Mouse (Mus musculus) intestine, embryonic 16.5 days (tissue): Measurements from ENCODE around the gene Itpr2. TPM values are rescaled to one million over a fixed set of nuclear protein-coding genes. Genes with fewer than 3 reads are reported as not detected.

Experiments
- ATAC-seq: fragments of 200-750 bp; cut with Nextera tagmentation; 2 replicates; pipeline ENCODE4 v1.8.0; 2017; ENCODE audit warnings: moderate TSS enrichment, moderate library complexity
- H3K27ac ChIP-seq: fragments of 300-500 bp; sonication (generic); 2 replicates; pipeline ENCODE4 v1.5.1; 2014; ENCODE audit warnings: mild to moderate bottlenecking, low read length
- H3K27me3 ChIP-seq: fragments of 300-500 bp; sonication (generic); replicated peaks from 2 replicates; pipeline ENCODE4 v1.6.1; 2014; ENCODE audit warnings: low read length, control low read depth, mixed read lengths; ENCODE audit not compliant: control insufficient read depth, insufficient read depth
- H3K36me3 ChIP-seq: fragments of 300-500 bp; sonication (generic); 2 replicates; pipeline ENCODE4 v1.6.1; 2014; ENCODE audit warnings: low read length, control low read depth; ENCODE audit not compliant: control insufficient read depth, insufficient read depth
- H3K4me1 ChIP-seq: fragments of 300-500 bp; sonication (generic); 2 replicates; pipeline ENCODE4 v1.6.1; 2014; ENCODE audit warnings: low read length, control low read depth, mixed read lengths; ENCODE audit not compliant: control insufficient read depth, insufficient read depth
- H3K4me2 ChIP-seq: fragments of 300-500 bp; sonication (generic); 2 replicates; pipeline ENCODE4 v1.6.1; 2014; ENCODE audit warnings: low read depth, low read length, control low read depth
- H3K4me3 ChIP-seq: fragments of 300-500 bp; sonication (generic); 2 replicates; pipeline ENCODE4 v1.5.1; 2014; ENCODE audit warnings: mild to moderate bottlenecking, low read length
- H3K9ac ChIP-seq: fragments of 300-500 bp; sonication (generic); 2 replicates; pipeline ENCODE4 v1.6.1; 2014; ENCODE audit warnings: low read depth, low read length
- H3K9me3 ChIP-seq: fragments of 300-500 bp; sonication (generic); 2 replicates; pipeline ENCODE4 v1.6.1; 2016; ENCODE audit warnings: low read length, control low read depth; ENCODE audit not compliant: control insufficient read depth
- WGBS: fragments of 180-500 bp; shearing (Covaris S2); extraction: QIAGEN DNeasy Blood & Tissue Kit; methylation state at CpG from one replicate; pipeline ENCODE4 v1.1.7; 2014; 5-methylcytosine and 5-hydroxymethylcytosine counted together
- polyA plus RNA-seq: library from polyadenylated mRNA; unstranded; fragments of >200 nt; fragmentation: Nextera tagmentation; extraction: Ambion mirVana; gene quantifications from 2 replicates; pipeline ENCODE4 v1.2.1, GENCODE M21; 2015

Gene Itpr2
- 7.5 and 8.5 TPM in 2 replicates for polyA plus RNA-seq

DNA sequence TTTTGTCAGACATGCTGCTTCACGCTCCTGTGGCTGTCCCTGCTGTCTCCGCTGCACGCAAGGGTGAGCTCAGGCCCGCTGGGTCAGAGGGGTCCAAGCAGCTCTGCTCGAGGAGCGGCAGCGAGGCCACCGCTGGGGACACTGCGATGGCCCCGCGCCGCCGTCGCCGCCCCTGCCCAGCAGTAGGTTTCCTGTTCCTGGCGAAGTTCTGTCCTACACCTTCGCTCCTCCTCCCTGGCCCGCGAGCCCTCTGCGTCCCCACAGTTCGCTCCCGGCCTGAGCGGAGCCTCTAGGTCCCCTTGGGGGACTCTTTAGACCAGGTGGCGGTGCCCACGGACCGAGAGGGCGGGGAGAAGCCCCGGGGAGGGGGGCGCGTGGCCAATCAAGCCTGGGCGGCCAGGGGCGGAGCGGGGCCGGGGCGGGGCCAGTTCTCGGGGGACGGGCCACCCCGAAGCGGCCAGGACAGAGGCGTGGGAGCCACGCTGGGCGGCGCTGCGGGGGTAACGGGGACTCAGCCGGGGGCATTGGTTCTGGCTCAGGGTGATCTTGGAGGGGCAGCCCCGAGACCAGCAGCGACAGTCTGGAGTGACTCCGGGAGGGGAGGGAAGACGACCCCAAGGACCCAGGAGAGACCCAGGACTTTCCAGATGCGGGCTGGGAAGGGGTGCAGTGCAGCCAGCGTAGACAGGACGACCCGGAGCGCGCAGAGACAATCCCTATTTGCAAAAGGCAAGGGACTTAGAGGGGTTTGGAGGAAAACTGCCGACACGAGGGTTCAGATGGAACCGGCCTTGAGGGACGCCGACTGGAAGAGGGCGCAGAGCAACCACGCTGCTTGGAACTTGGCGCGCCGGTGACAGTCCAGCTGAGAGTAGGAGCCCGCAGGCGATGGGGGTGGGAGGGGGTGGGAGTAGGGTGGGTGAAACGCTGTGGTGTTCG is at the start of gene Itpr2:
Gene Itpr2, minus strand, starts transcription at position 358 of the 939 bp plus-strand sequence.
- peak within 1 kb of the TSS; percentile 99 for H3K4me2 ChIP-seq
- WGBS = under 1% methylated on average over 67 of the region's 70 CpGs
- peak; percentile 98 for ATAC-seq
- 0 out of 2 replicates have a peak, but pooled peaks cover 2% of the 10 kb centered on the region for H3K27me3 ChIP-seq
- peaks cover 11% of the 10 kb centered on the region; the same call in 1 of the 2 replicates for H3K4me1 ChIP-seq
- no peaks in the 10 kb centered on the region for H3K36me3 ChIP-seq
- peak within 1 kb of the TSS; percentile 84 for H3K4me3 ChIP-seq
- peak within 1 kb of the TSS; percentile 78 for H3K9ac ChIP-seq
- no peaks in the 10 kb centered on the region for H3K9me3 ChIP-seq
- H3K27ac ChIP-seq = peak within 1 kb of the TSS; percentile 66

- ATAC-seq = no peak
- H3K36me3 ChIP-seq = peaks cover 15% of the 10 kb centered on the region
- no peak overlapping the region for H3K4me3 ChIP-seq
- H3K9me3 ChIP-seq = no peaks in the 10 kb centered on the region
- no peak overlapping the region for H3K4me2 ChIP-seq
- no peaks in the 10 kb centered on the region for H3K4me1 ChIP-seq
- H3K9ac ChIP-seq = no peak overlapping the region
- no peaks in the 10 kb centered on the region for H3K27me3 ChIP-seq
- no peak overlapping the region for H3K27ac ChIP-seq
Measured at GRCm38 (mm10) chr6:146551326-146551725, 49.3 kb upstream of the Itpr2 start.

- WGBS = 81% methylated on average over 2 of the region's 2 CpGs
Measured at GRCm38 (mm10) chr6:146550421-146550820, 48.4 kb upstream of the Itpr2 start.

DNA sequence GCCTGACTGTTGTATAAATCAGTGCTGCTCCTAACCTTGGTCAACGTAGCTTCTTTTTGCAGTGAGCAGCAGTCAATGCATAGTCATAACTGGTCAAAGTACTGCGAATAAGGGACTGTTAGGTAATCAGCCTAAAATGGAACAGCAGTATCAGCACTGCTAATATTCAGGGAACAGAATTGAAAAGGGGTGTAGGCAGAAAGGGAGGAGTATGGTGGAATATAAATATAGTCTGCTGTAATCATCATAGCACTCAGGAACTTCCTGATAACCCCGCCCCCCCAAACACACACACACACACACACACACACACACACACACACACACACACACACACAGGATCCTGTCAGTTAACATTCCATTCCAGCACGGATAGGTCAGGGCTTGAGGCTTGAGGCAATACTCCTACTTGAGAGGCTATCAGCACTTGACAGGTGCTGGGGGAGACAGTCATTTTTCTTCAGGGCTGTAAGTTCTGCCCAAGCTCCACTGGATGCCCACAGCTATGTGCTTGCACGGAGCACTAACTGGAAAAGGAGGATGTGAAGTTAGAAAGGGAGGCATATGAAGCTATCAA is 43.4 kb upstream of the Itpr2 start:
- Histone ChIP-seq H3K27ac (no peak overlapping the region), H3K27me3 (no peaks in the 10 kb centered on the region; the same call in 1 of the 2 replicates), H3K36me3 (no peaks in the 10 kb centered on the region; the same call in 1 of the 2 replicates), H3K4me3 (no peak overlapping the region), H3K4me1 (no peaks in the 10 kb centered on the region), H3K9ac (no peak overlapping the region), H3K4me2 (no peak overlapping the region), H3K9me3 (no peaks in the 10 kb centered on the region)
- ATAC-seq = no peak
- WGBS = 75% methylated on average over 5 of the region's 5 CpGs

More at GRCm38 (mm10) chr6:146550421-146550820, 48.4 kb upstream of the Itpr2 start:
- H3K27me3 ChIP-seq = no peaks in the 10 kb centered on the region
- H3K4me3 ChIP-seq = no peak overlapping the region
- peaks cover 8% of the 10 kb centered on the region for H3K36me3 ChIP-seq
- no peaks in the 10 kb centered on the region for H3K4me1 ChIP-seq
- no peak for ATAC-seq
- H3K4me2 ChIP-seq = no peak overlapping the region
- no peaks in the 10 kb centered on the region for H3K9me3 ChIP-seq
- no peak overlapping the region for H3K27ac ChIP-seq
- H3K9ac ChIP-seq = no peak overlapping the region

GRCm38 (mm10) chr6:146544622-146545021 is 42.6 kb upstream of the Itpr2 start:
- no peak overlapping the region for H3K4me2 ChIP-seq
- no peaks in the 10 kb centered on the region; the same call in 1 of the 2 replicates for H3K36me3 ChIP-seq
- WGBS = 77% methylated on average over 1 of the region's 1 CpGs
- H3K4me3 ChIP-seq = no peak overlapping the region
- no peaks in the 10 kb centered on the region for H3K9me3 ChIP-seq
- no peak overlapping the region for H3K27ac ChIP-seq
- no peak overlapping the region for H3K9ac ChIP-seq
- H3K27me3 ChIP-seq = no peaks in the 10 kb centered on the region; the same call in 1 of the 2 replicates
- no peak for ATAC-seq
- no peaks in the 10 kb centered on the region for H3K4me1 ChIP-seq

- 87% methylated on average over 3 of the region's 3 CpGs for WGBS
- H3K4me1 ChIP-seq = no peaks in the 10 kb centered on the region
Measured at GRCm38 (mm10) chr6:146540386-146540785, 38.4 kb upstream of the Itpr2 start.

DNA sequence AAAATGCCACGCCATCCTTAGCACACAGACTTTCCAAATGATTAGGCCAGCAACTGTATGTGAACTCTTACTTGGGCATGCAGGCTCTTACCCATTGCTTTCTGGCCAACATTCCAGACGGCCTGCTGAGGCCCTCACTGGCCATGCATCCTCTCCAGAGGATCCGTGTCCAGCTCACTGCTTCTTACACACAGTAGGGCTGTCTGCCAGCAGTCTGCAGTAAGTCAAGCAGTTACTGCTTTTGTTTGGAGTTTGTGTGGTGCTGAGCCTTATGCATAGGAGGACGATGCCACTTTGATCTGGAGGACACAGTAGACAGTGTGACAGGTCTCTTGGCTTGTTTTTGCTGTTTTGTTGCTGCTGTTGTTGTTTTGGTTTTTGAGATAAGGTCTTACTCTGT is 36.6 kb upstream of the Itpr2 start:
- H3K27me3 ChIP-seq = peaks cover 2% of the 10 kb centered on the region; the same call in 1 of the 2 replicates
- ATAC-seq = no peak
- H3K9me3 ChIP-seq = no peaks in the 10 kb centered on the region
- 60% methylated on average over 4 of the region's 4 CpGs for WGBS
- no peak overlapping the region for H3K4me3 ChIP-seq
- H3K36me3 ChIP-seq = no peaks in the 10 kb centered on the region
- H3K9ac ChIP-seq = no peak overlapping the region
- no peak overlapping the region for H3K4me2 ChIP-seq
- no peaks in the 10 kb centered on the region for H3K4me1 ChIP-seq
- H3K27ac ChIP-seq = no peak overlapping the region

More at GRCm38 (mm10) chr6:146540386-146540785, 38.4 kb upstream of the Itpr2 start:
- no peak overlapping the region for H3K27ac ChIP-seq
- H3K9ac ChIP-seq = no peak overlapping the region
- H3K4me2 ChIP-seq = no peak overlapping the region
- ATAC-seq = no peak
- no peaks in the 10 kb centered on the region for H3K36me3 ChIP-seq
- H3K27me3 ChIP-seq = peaks cover 2% of the 10 kb centered on the region; the same call in 1 of the 2 replicates
- no peak overlapping the region for H3K4me3 ChIP-seq
- no peaks in the 10 kb centered on the region for H3K9me3 ChIP-seq

GRCm38 (mm10) chr6:146538071-146538470 is 36.0 kb upstream of the Itpr2 start:
- ATAC-seq = no peak
- WGBS = 49% methylated on average over 2 of the region's 2 CpGs
- Histone ChIP-seq H3K36me3 (no peaks in the 10 kb centered on the region), H3K4me2 (no peak overlapping the region), H3K27me3 (peaks cover 2% of the 10 kb centered on the region; the same call in 1 of the 2 replicates), H3K27ac (no peak overlapping the region), H3K4me1 (no peaks in the 10 kb centered on the region), H3K9me3 (no peaks in the 10 kb centered on the region), H3K9ac (no peak overlapping the region), H3K4me3 (no peak overlapping the region)

GRCm38 (mm10) chr6:146537111-146537510 is 35.1 kb upstream of the Itpr2 start:
- Histone ChIP-seq H3K4me3 (no peak overlapping the region), H3K4me2 (no peak overlapping the region), H3K27me3 (peaks cover 2% of the 10 kb centered on the region; the same call in 1 of the 2 replicates), H3K36me3 (no peaks in the 10 kb centered on the region), H3K9ac (no peak overlapping the region), H3K27ac (no peak overlapping the region), H3K4me1 (no peaks in the 10 kb centered on the region), H3K9me3 (no peaks in the 10 kb centered on the region)
- peak; percentile 62 for ATAC-seq
- 59% methylated on average over 4 of the region's 4 CpGs for WGBS
